In genomic region chr1:34961633-34962507, GRCm38 (mm10) we compare ENCODE assay signal across 15 mouse cellular contexts.
A peak's percentile ranks its signal among the peaks of the same experiment; 100 is the strongest.
DNase-seq lines count a peak whose midpoint lies in the region; ATAC-seq lines count a peak whose summit lies in the region.
"Had no signal": no experiment of that assay in that cellular context is flagged by ENCODE, and none has a peak within 500 bp of the region (broad histone marks: within the 10 kb centered on the region; RNA-seq: fewer than 3 reads in every experiment).

No protein-coding gene starts in this region.

- peaks cover 5% of the 10 kb centered on the region; the same call in 1 of the 2 replicates for H3K9me3 ChIP-seq in heart, embryonic 10.5 days
- H3K9me3 ChIP-seq in midbrain, embryonic 14.5 days (ENCODE audit: control insufficient read depth, low read length): no peaks in the 10 kb centered on the region

- no peaks in the 10 kb centered on the region for H3K36me3 ChIP-seq in heart, embryonic 10.5 days
- H3K36me3 ChIP-seq in midbrain, embryonic 14.5 days (ENCODE audit: control insufficient read depth, insufficient read depth, low read length): no peaks in the 10 kb centered on the region

- peak; percentile 43 for DNase-seq in heart, embryonic 10.5 days (ENCODE audit: low spot score)
- DNase-seq in heart, postnatal 25 days (ENCODE audit: low spot score): no peak
- peak; percentile 60 for DNase-seq in ES-CJ7 (ENCODE audit: low read depth, low spot score)
- peak; percentile 20 for DNase-seq in brain, adult 2 months (ENCODE audit: low read depth, low spot score)
- DNase-seq in midbrain, embryonic 14.5 days: peak; percentile 46
- DNase-seq in ovary, postnatal 10 days (ENCODE audit: low spot score): no peak
- DNase-seq: adrenal gland, postnatal 10 days; gastrocnemius, adult 2 months; heart, adult 18-20 months; heart, postnatal 10 days; kidney, adult 18-20 months; lung, adult 18-20 months; right cerebral cortex, postnatal 4 days; thymus, adult 18-20 months had no signal

- H3K4me3 ChIP-seq in heart, embryonic 10.5 days: no peak overlapping the region
- H3K4me3 ChIP-seq in midbrain, embryonic 14.5 days (replicated peaks; ENCODE audit: low read depth, low read length): no peak overlapping the region
- H3K4me3 ChIP-seq: gastrocnemius, adult 2 months had no signal

- H3K4me1 ChIP-seq in heart, embryonic 10.5 days: no peaks in the 10 kb centered on the region
- H3K4me1 ChIP-seq in midbrain, embryonic 14.5 days (ENCODE audit: control insufficient read depth, insufficient read depth, low read length): no peaks in the 10 kb centered on the region

- no peaks in the 10 kb centered on the region for H3K27me3 ChIP-seq in heart, embryonic 10.5 days (ENCODE audit: insufficient read depth, poor library complexity, severe bottlenecking)
- no peaks in the 10 kb centered on the region for H3K27me3 ChIP-seq in midbrain, embryonic 14.5 days (ENCODE audit: control insufficient read depth, insufficient read depth, low read length)

- WGBS in heart, embryonic 10.5 days: 71% methylated on average over 19 of the region's 19 CpGs
- 68% methylated on average over 19 of the region's 19 CpGs for WGBS in midbrain, embryonic 14.5 days

- no peak overlapping the region for H3K27ac ChIP-seq in heart, embryonic 10.5 days
- H3K27ac ChIP-seq in midbrain, embryonic 14.5 days (replicated peaks; ENCODE audit: low read depth, low read length): no peak overlapping the region
- H3K27ac ChIP-seq: gastrocnemius, adult 2 months had no signal

- intact Hi-C loops in heart, postnatal 25 days (cut with DNase I): no loop called here

- H3K9ac ChIP-seq in midbrain, embryonic 14.5 days (replicated peaks; ENCODE audit: low read length): no peak overlapping the region

- peak; percentile 20; the same call in 1 of the 2 replicates for ATAC-seq in midbrain, embryonic 14.5 days (ENCODE audit: low FRiP score, low TSS enrichment)
- ATAC-seq in erythroblast, adult 5-6 weeks (replicated peaks; ENCODE audit: low FRiP score, poor library complexity, severe bottlenecking): no peak

- no peak overlapping the region for H3K4me2 ChIP-seq in midbrain, embryonic 14.5 days (ENCODE audit: low read length)

Comparison
In these comparisons a context has a peak if more than half of its experiments do, and no peak if none do; other contexts are left out.
1. DNase-seq: peak in heart, embryonic 10.5 days (single experiment), ES-CJ7 (single experiment), brain, adult 2 months (single experiment) and midbrain, embryonic 14.5 days (single experiment); none in heart, postnatal 25 days (single experiment) and ovary, postnatal 10 days (single experiment).